Mouse (Mus musculus): ENCODE data around the gene Plekhg2.
"Not testable (repeated sequence)": the region's sequence is repeated elsewhere in the genome, so short reads cannot be mapped to it uniquely, and the experiment has no call there.

Plekhg2 gene

GRCm38 (mm10) chr7:28372251-28373108 lies at the start of gene Plekhg2:
Gene Plekhg2, minus strand, starts transcription at chr7:28372599.
- in situ Hi-C loops (cut with MboI) = no loop called here

GRCm38 (mm10) chr7:28419416-28419815 lies 47.0 kb upstream of the Plekhg2 start:
- in situ Hi-C loops (cut with MboI) = no loop called here

- in situ Hi-C loops (cut with MboI) = no loop called here
Observed at GRCm38 (mm10) chr7:28418096-28418670, 45.8 kb upstream of the Plekhg2 start.

GRCm38 (mm10) chr7:28417368-28417767 lies 45.0 kb upstream of the Plekhg2 start:
- in situ Hi-C loops (cut with MboI) = no loop called here

- in situ Hi-C loops (cut with MboI) = no loop called here
Observed at GRCm38 (mm10) chr7:28412826-28413225, 40.4 kb upstream of the Plekhg2 start.

GRCm38 (mm10) chr7:28410841-28411475 lies 38.6 kb upstream of the Plekhg2 start:
- in situ Hi-C loops (cut with MboI) = no loop called here

- in situ Hi-C loops (cut with MboI) = no loop called here
Observed at GRCm38 (mm10) chr7:28401942-28402341, 29.5 kb upstream of the Plekhg2 start.

GRCm38 (mm10) chr7:28401030-28401429 lies 28.6 kb upstream of the Plekhg2 start:
- in situ Hi-C loops (cut with MboI) = no loop called here

- in situ Hi-C loops (cut with MboI) = no loop called here
Observed at GRCm38 (mm10) chr7:28398696-28399340, 26.4 kb upstream of the Plekhg2 start.

GRCm38 (mm10) chr7:28398000-28398399 lies 25.6 kb upstream of the Plekhg2 start:
- in situ Hi-C loops (cut with MboI) = no loop called here

GRCm38 (mm10) chr7:28395425-28395824 lies 23.0 kb upstream of the Plekhg2 start:
- in situ Hi-C loops (cut with MboI) = no loop called here

- in situ Hi-C loops (cut with MboI) = no loop called here
Observed at GRCm38 (mm10) chr7:28393272-28393951, 21.0 kb upstream of the Plekhg2 start.

GRCm38 (mm10) chr7:28392429-28393271 lies 20.3 kb upstream of the Plekhg2 start, which contains the start of the genes Med29 and Paf1:
Gene Med29, minus strand, starts transcription at chr7:28392708.
Gene Paf1, plus strand, starts transcription at chr7:28392951.
- in situ Hi-C loops (cut with MboI) = no loop called here

- in situ Hi-C loops (cut with MboI) = no loop called here
Observed at GRCm38 (mm10) chr7:28390331-28390730, 17.9 kb upstream of the Plekhg2 start.

GRCm38 (mm10) chr7:28387384-28387783 lies 15.0 kb upstream of the Plekhg2 start:
- in situ Hi-C loops (cut with MboI) = not testable (repeated sequence)

GRCm38 (mm10) chr7:28386877-28387276 lies 14.5 kb upstream of the Plekhg2 start:
- in situ Hi-C loops (cut with MboI) = not testable (repeated sequence)

- in situ Hi-C loops (cut with MboI) = no loop called here
Observed at GRCm38 (mm10) chr7:28386462-28386861, 14.1 kb upstream of the Plekhg2 start.

- in situ Hi-C loops (cut with MboI) = no loop called here
Observed at GRCm38 (mm10) chr7:28386007-28386406, 13.6 kb upstream of the Plekhg2 start.

- in situ Hi-C loops (cut with MboI) = no loop called here
Observed at GRCm38 (mm10) chr7:28385196-28385595, 12.8 kb upstream of the Plekhg2 start.

- in situ Hi-C loops (cut with MboI) = no loop called here
Observed at GRCm38 (mm10) chr7:28384162-28384561, 11.8 kb upstream of the Plekhg2 start.

GRCm38 (mm10) chr7:28383606-28384005 lies 11.2 kb upstream of the Plekhg2 start:
- in situ Hi-C loops (cut with MboI) = no loop called here
